Mouse (Mus musculus): Measurements from ENCODE around the gene Cyp4f18. TPM values are rescaled to one million over a fixed set of nuclear protein-coding genes. Genes with fewer than 3 reads are reported as not detected.

Cyp4f18 gene
- polyA plus RNA-seq, 1 experiment from 2014 or later = 0.36 TPM

GRCm38 (mm10) chr8:71988867-71989599 is 20.4 kb downstream of the Cyp4f18 start:
- Histone ChIP-seq H3K27me3 (ENCODE audit: control insufficient read depth, insufficient read depth, low read length) (no peaks in the 10 kb centered on the region), H3K36me3 (ENCODE audit: control insufficient read depth, insufficient read depth, low read length) (no peaks in the 10 kb centered on the region), H3K27ac (ENCODE audit: low read depth, low read length) (no peak overlapping the region), H3K4me2 (ENCODE audit: low read depth) (peak overlapping the region; percentile 53), H3K9me3 (ENCODE audit: control insufficient read depth, low read length) (no peaks in the 10 kb centered on the region), H3K4me1 (ENCODE audit: control insufficient read depth, insufficient read depth, low read length) (no peaks in the 10 kb centered on the region), H3K9ac (ENCODE audit: low read length) (peak overlapping the region; percentile 60), H3K4me3 (ENCODE audit: low read depth, low read length) (peak overlapping the region; percentile 37)
- 40% methylated on average over 13 of the region's 13 CpGs for WGBS
- ATAC-seq (ENCODE audit: insufficient read depth, low FRiP score, low TSS enrichment) = peak; percentile 52; the same call in 1 of the 2 replicates
- no peak for DNase-seq (ENCODE audit: low spot score)

GRCm38 (mm10) chr8:71988110-71988866 is 21.1 kb downstream of the Cyp4f18 start:
- Histone ChIP-seq H3K9ac (ENCODE audit: low read length) (peak overlapping the region; percentile 60), H3K27ac (ENCODE audit: low read depth, low read length) (no peak overlapping the region), H3K4me1 (ENCODE audit: control insufficient read depth, insufficient read depth, low read length) (no peaks in the 10 kb centered on the region), H3K4me2 (ENCODE audit: low read depth) (peak overlapping the region; percentile 53), H3K27me3 (ENCODE audit: control insufficient read depth, insufficient read depth, low read length) (no peaks in the 10 kb centered on the region), H3K4me3 (ENCODE audit: low read depth, low read length) (peak overlapping the region; percentile 37), H3K36me3 (ENCODE audit: control insufficient read depth, insufficient read depth, low read length) (no peaks in the 10 kb centered on the region), H3K9me3 (ENCODE audit: control insufficient read depth, low read length) (no peaks in the 10 kb centered on the region)
- peak; percentile 56 for DNase-seq (ENCODE audit: low spot score)
- 16% methylated on average over 24 of the region's 24 CpGs for WGBS
- ATAC-seq (ENCODE audit: insufficient read depth, low FRiP score, low TSS enrichment) = peak; percentile 79

- Histone ChIP-seq H3K4me3 (ENCODE audit: low read depth, low read length) (no peak overlapping the region), H3K9ac (ENCODE audit: low read length) (no peak overlapping the region), H3K27ac (ENCODE audit: low read depth, low read length) (no peak overlapping the region), H3K4me1 (ENCODE audit: control insufficient read depth, insufficient read depth, low read length) (no peaks in the 10 kb centered on the region), H3K27me3 (ENCODE audit: control insufficient read depth, insufficient read depth, low read length) (no peaks in the 10 kb centered on the region), H3K36me3 (ENCODE audit: control insufficient read depth, insufficient read depth, low read length) (no peaks in the 10 kb centered on the region), H3K4me2 (ENCODE audit: low read depth) (no peak overlapping the region), H3K9me3 (ENCODE audit: control insufficient read depth, low read length) (no peaks in the 10 kb centered on the region)
- no peak for ATAC-seq (ENCODE audit: insufficient read depth, low FRiP score, low TSS enrichment)
- 64% methylated on average over 4 of the region's 4 CpGs for WGBS
- no peak for DNase-seq (ENCODE audit: low spot score)
These were observed 24.8 kb downstream of the Cyp4f18 start for GRCm38 (mm10) chr8:71984601-71985000.

- no peak overlapping the region for H3K27ac ChIP-seq (ENCODE audit: low read depth, low read length)
- H3K9ac ChIP-seq (ENCODE audit: low read length) = no peak overlapping the region
- DNase-seq (ENCODE audit: low spot score) = no peak
- no peaks in the 10 kb centered on the region for H3K4me1 ChIP-seq (ENCODE audit: control insufficient read depth, insufficient read depth, low read length)
- 83% methylated on average over 4 of the region's 4 CpGs for WGBS
- H3K4me3 ChIP-seq (ENCODE audit: low read depth, low read length) = no peak overlapping the region
- H3K4me2 ChIP-seq (ENCODE audit: low read depth) = no peak overlapping the region
- no peaks in the 10 kb centered on the region for H3K27me3 ChIP-seq (ENCODE audit: control insufficient read depth, insufficient read depth, low read length)
- no peaks in the 10 kb centered on the region for H3K36me3 ChIP-seq (ENCODE audit: control insufficient read depth, insufficient read depth, low read length)
- H3K9me3 ChIP-seq (ENCODE audit: control insufficient read depth, low read length) = no peaks in the 10 kb centered on the region
- ATAC-seq (ENCODE audit: insufficient read depth, low FRiP score, low TSS enrichment) = no peak
These were observed 28.0 kb downstream of the Cyp4f18 start for GRCm38 (mm10) chr8:71981456-71981855.

GRCm38 (mm10) chr8:71981032-71981431 is 28.4 kb downstream of the Cyp4f18 start:
- Histone ChIP-seq H3K4me1 (ENCODE audit: control insufficient read depth, insufficient read depth, low read length) (no peaks in the 10 kb centered on the region), H3K27me3 (ENCODE audit: control insufficient read depth, insufficient read depth, low read length) (no peaks in the 10 kb centered on the region), H3K4me2 (ENCODE audit: low read depth) (no peak overlapping the region), H3K27ac (ENCODE audit: low read depth, low read length) (no peak overlapping the region), H3K36me3 (ENCODE audit: control insufficient read depth, insufficient read depth, low read length) (no peaks in the 10 kb centered on the region), H3K9ac (ENCODE audit: low read length) (no peak overlapping the region), H3K9me3 (ENCODE audit: control insufficient read depth, low read length) (no peaks in the 10 kb centered on the region), H3K4me3 (ENCODE audit: low read depth, low read length) (no peak overlapping the region)
- WGBS = 70% methylated on average over 2 of the region's 2 CpGs
- ATAC-seq (ENCODE audit: insufficient read depth, low FRiP score, low TSS enrichment) (no peak), DNase-seq (ENCODE audit: low spot score) (no peak)

GRCm38 (mm10) chr8:71974211-71974610 is 35.2 kb downstream of the Cyp4f18 start:
- 79% methylated on average over 3 of the region's 3 CpGs for WGBS

GRCm38 (mm10) chr8:71971945-71972344 is 37.5 kb downstream of the Cyp4f18 start:
- Histone ChIP-seq H3K9ac (ENCODE audit: low read length) (no peak overlapping the region), H3K9me3 (ENCODE audit: control insufficient read depth, low read length) (no peaks in the 10 kb centered on the region), H3K27ac (ENCODE audit: low read depth, low read length) (no peak overlapping the region), H3K4me1 (ENCODE audit: control insufficient read depth, insufficient read depth, low read length) (no peaks in the 10 kb centered on the region), H3K4me3 (ENCODE audit: low read depth, low read length) (no peak overlapping the region), H3K36me3 (ENCODE audit: control insufficient read depth, insufficient read depth, low read length) (peaks cover 7% of the 10 kb centered on the region), H3K4me2 (ENCODE audit: low read depth) (no peak overlapping the region), H3K27me3 (ENCODE audit: control insufficient read depth, insufficient read depth, low read length) (no peaks in the 10 kb centered on the region)
- DNase-seq (ENCODE audit: low spot score) (no peak), ATAC-seq (ENCODE audit: insufficient read depth, low FRiP score, low TSS enrichment) (no peak)
- 82% methylated on average over 1 of the region's 1 CpGs for WGBS

More at GRCm38 (mm10) chr8:71974211-71974610, 35.2 kb downstream of the Cyp4f18 start:
- H3K4me3 ChIP-seq (ENCODE audit: low read depth, low read length) = no peak overlapping the region
- H3K36me3 ChIP-seq (ENCODE audit: control insufficient read depth, insufficient read depth, low read length) = no peaks in the 10 kb centered on the region
- no peaks in the 10 kb centered on the region for H3K9me3 ChIP-seq (ENCODE audit: control insufficient read depth, low read length)
- no peak overlapping the region for H3K9ac ChIP-seq (ENCODE audit: low read length)
- no peak for ATAC-seq (ENCODE audit: insufficient read depth, low FRiP score, low TSS enrichment)
- no peak overlapping the region for H3K27ac ChIP-seq (ENCODE audit: low read depth, low read length)
- H3K27me3 ChIP-seq (ENCODE audit: control insufficient read depth, insufficient read depth, low read length) = no peaks in the 10 kb centered on the region
- H3K4me2 ChIP-seq (ENCODE audit: low read depth) = no peak overlapping the region
- no peak for DNase-seq (ENCODE audit: low spot score)
- no peaks in the 10 kb centered on the region for H3K4me1 ChIP-seq (ENCODE audit: control insufficient read depth, insufficient read depth, low read length)

- DNase-seq (ENCODE audit: low spot score) (no peak), ATAC-seq (ENCODE audit: insufficient read depth, low FRiP score, low TSS enrichment) (no peak)
- Histone ChIP-seq H3K9me3 (ENCODE audit: control insufficient read depth, low read length) (no peaks in the 10 kb centered on the region), H3K27ac (ENCODE audit: low read depth, low read length) (no peak overlapping the region), H3K4me1 (ENCODE audit: control insufficient read depth, insufficient read depth, low read length) (no peaks in the 10 kb centered on the region), H3K9ac (ENCODE audit: low read length) (no peak overlapping the region), H3K36me3 (ENCODE audit: control insufficient read depth, insufficient read depth, low read length) (peaks cover 21% of the 10 kb centered on the region), H3K27me3 (ENCODE audit: control insufficient read depth, insufficient read depth, low read length) (no peaks in the 10 kb centered on the region), H3K4me2 (ENCODE audit: low read depth) (no peak overlapping the region), H3K4me3 (ENCODE audit: low read depth, low read length) (no peak overlapping the region)
- WGBS = 97% methylated on average over 6 of the region's 6 CpGs
These were observed 40.8 kb downstream of the Cyp4f18 start for GRCm38 (mm10) chr8:71968636-71969035.

GRCm38 (mm10) chr8:71968100-71968499 is 41.3 kb downstream of the Cyp4f18 start:
- H3K36me3 ChIP-seq (ENCODE audit: control insufficient read depth, insufficient read depth, low read length) = peaks cover 21% of the 10 kb centered on the region
- no peak overlapping the region for H3K4me2 ChIP-seq (ENCODE audit: low read depth)
- no peaks in the 10 kb centered on the region for H3K9me3 ChIP-seq (ENCODE audit: control insufficient read depth, low read length)
- no peaks in the 10 kb centered on the region for H3K27me3 ChIP-seq (ENCODE audit: control insufficient read depth, insufficient read depth, low read length)
- WGBS = 91% methylated on average over 6 of the region's 6 CpGs
- no peak overlapping the region for H3K27ac ChIP-seq (ENCODE audit: low read depth, low read length)
- no peak overlapping the region for H3K9ac ChIP-seq (ENCODE audit: low read length)
- no peak for DNase-seq (ENCODE audit: low spot score)
- H3K4me3 ChIP-seq (ENCODE audit: low read depth, low read length) = no peak overlapping the region
- H3K4me1 ChIP-seq (ENCODE audit: control insufficient read depth, insufficient read depth, low read length) = no peaks in the 10 kb centered on the region
- ATAC-seq (ENCODE audit: insufficient read depth, low FRiP score, low TSS enrichment) = no peak
